Mouse (Mus musculus) E14TG2a.4 (cell line): ENCODE measurements around the gene Csf1.

ENCODE experiments used
- H3K27me3 ChIP-seq: 2 replicates; pipeline ENCODE4 v1.6.1; 2014; ENCODE audit warnings: low read length, control low read depth; ENCODE audit not compliant: insufficient read depth
- H3K36me3 ChIP-seq: 2 replicates; pipeline ENCODE4 v1.6.1; 2014; ENCODE audit warnings: low read length, control low read depth; ENCODE audit not compliant: insufficient read depth
- H3K4me1 ChIP-seq: replicated peaks from 2 replicates; pipeline ENCODE4 v1.6.1; 2014; ENCODE audit warnings: low read depth, low read length, control low read depth
- H3K4me3 ChIP-seq: replicated peaks from 2 replicates; pipeline ENCODE4 v1.5.1; 2014; ENCODE audit warnings: mild to moderate bottlenecking, low read length
- H3K9me3 ChIP-seq: 2 replicates; pipeline ENCODE4 v1.6.1; 2014; ENCODE audit warnings: low read length, control low read depth
- CTCF ChIP-seq: conservative IDR thresholded peaks from 2 replicates; pipeline ENCODE4 v1.5.1; 2014; ENCODE audit warnings: low read length
- NANOG ChIP-seq: IDR thresholded peaks from 2 replicates; pipeline ENCODE4 v1.6.1; 2014; ENCODE audit warnings: borderline replicate concordance, low read length, mixed read lengths
- POU5F1 ChIP-seq: IDR thresholded peaks from 2 replicates; pipeline ENCODE4 v1.6.1; 2014; ENCODE audit warnings: low read length, borderline replicate concordance

Gene Csf1

GRCm38 (mm10) chr3:107715971-107716370 lies 44.3 kb downstream of the Csf1 start:
- peaks cover 12% of the 10 kb centered on the region for H3K4me1 ChIP-seq
- H3K9me3 ChIP-seq, result no peaks in the 10 kb centered on the region
- no peaks in the 10 kb centered on the region for H3K36me3 ChIP-seq
- H3K27me3 ChIP-seq, result no peaks in the 10 kb centered on the region
- H3K4me3 ChIP-seq, result no peak overlapping the region
- TF ChIP-seq CTCF, result no peak
- TF ChIP-seq POU5F1, result no peak
- no peak for TF ChIP-seq NANOG

- no peaks in the 10 kb centered on the region for H3K27me3 ChIP-seq
- no peak overlapping the region for H3K4me3 ChIP-seq
- H3K9me3 ChIP-seq, result no peaks in the 10 kb centered on the region
- H3K36me3 ChIP-seq, result no peaks in the 10 kb centered on the region
- TF ChIP-seq CTCF (no peak), POU5F1 (no peak)
- peaks cover 12% of the 10 kb centered on the region for H3K4me1 ChIP-seq
Observed at GRCm38 (mm10) chr3:107714276-107714933, 45.9 kb downstream of the Csf1 start.

- no peaks in the 10 kb centered on the region for H3K36me3 ChIP-seq
- no peak overlapping the region for H3K4me3 ChIP-seq
- no peaks in the 10 kb centered on the region for H3K27me3 ChIP-seq
- no peak for TF ChIP-seq CTCF
- no peak for TF ChIP-seq NANOG
- no peak for TF ChIP-seq POU5F1
- no peaks in the 10 kb centered on the region for H3K9me3 ChIP-seq
- peaks cover 12% of the 10 kb centered on the region for H3K4me1 ChIP-seq
Observed at GRCm38 (mm10) chr3:107712081-107712480, 48.2 kb downstream of the Csf1 start.

- no peak overlapping the region for H3K4me3 ChIP-seq
- peaks cover 12% of the 10 kb centered on the region for H3K4me1 ChIP-seq
- H3K36me3 ChIP-seq, result no peaks in the 10 kb centered on the region
- H3K27me3 ChIP-seq, result no peaks in the 10 kb centered on the region
- no peak for TF ChIP-seq CTCF
- TF ChIP-seq NANOG, result no peak
- no peak for TF ChIP-seq POU5F1
- no peaks in the 10 kb centered on the region for H3K9me3 ChIP-seq
Observed at GRCm38 (mm10) chr3:107709156-107709555, 51.1 kb downstream of the Csf1 start.

GRCm38 (mm10) chr3:107707239-107707638 lies 53.0 kb downstream of the Csf1 start:
- Histone ChIP-seq H3K36me3 (no peaks in the 10 kb centered on the region), H3K4me3 (no peak overlapping the region), H3K9me3 (no peaks in the 10 kb centered on the region), H3K4me1 (peaks cover under 1% of the 10 kb centered on the region), H3K27me3 (peaks cover 5% of the 10 kb centered on the region; the same call in 1 of the 2 replicates)
- TF ChIP-seq NANOG (no peak), POU5F1 (no peak), CTCF (no peak)

- no peaks in the 10 kb centered on the region for H3K36me3 ChIP-seq
- no peaks in the 10 kb centered on the region; the same call in 1 of the 2 replicates for H3K4me1 ChIP-seq
- no peak overlapping the region for H3K4me3 ChIP-seq
- H3K27me3 ChIP-seq, result peaks cover 5% of the 10 kb centered on the region
- TF ChIP-seq POU5F1 (no peak), CTCF (no peak), NANOG (no peak)
- H3K9me3 ChIP-seq, result no peaks in the 10 kb centered on the region
Observed at GRCm38 (mm10) chr3:107706164-107706563, 54.1 kb downstream of the Csf1 start.

GRCm38 (mm10) chr3:107704371-107704705 lies 55.9 kb downstream of the Csf1 start:
- no peaks in the 10 kb centered on the region for H3K9me3 ChIP-seq
- no peaks in the 10 kb centered on the region; the same call in 1 of the 2 replicates for H3K4me1 ChIP-seq
- no peak overlapping the region for H3K4me3 ChIP-seq
- no peak for TF ChIP-seq NANOG
- TF ChIP-seq CTCF, result no peak
- no peak for TF ChIP-seq POU5F1
- peaks cover 5% of the 10 kb centered on the region for H3K27me3 ChIP-seq
- H3K36me3 ChIP-seq, result no peaks in the 10 kb centered on the region

GRCm38 (mm10) chr3:107703675-107704370 lies 56.4 kb downstream of the Csf1 start:
- Histone ChIP-seq H3K9me3 (no peaks in the 10 kb centered on the region), H3K27me3 (peaks cover 5% of the 10 kb centered on the region), H3K4me1 (no peaks in the 10 kb centered on the region; the same call in 1 of the 2 replicates), H3K36me3 (no peaks in the 10 kb centered on the region), H3K4me3 (no peak overlapping the region)
- no peak for TF ChIP-seq POU5F1
- TF ChIP-seq NANOG, result no peak
- TF ChIP-seq CTCF, result no peak
